Mouse (Mus musculus): ENCODE data around the gene Srf.

Gene Srf

GRCm38 (mm10) chr17:46548741-46549140 is 7.2 kb downstream of the Srf start:
- TF ChIP-seq GATA4 (IDR thresholded peaks at IDR 0.05; ENCODE audit: insufficient replicate concordance, low read length), result no peak

- no peak for TF ChIP-seq GATA4 (IDR thresholded peaks at IDR 0.05; ENCODE audit: insufficient replicate concordance, low read length)
Observed at GRCm38 (mm10) chr17:46547923-46548322, 8.1 kb downstream of the Srf start.

DNA sequence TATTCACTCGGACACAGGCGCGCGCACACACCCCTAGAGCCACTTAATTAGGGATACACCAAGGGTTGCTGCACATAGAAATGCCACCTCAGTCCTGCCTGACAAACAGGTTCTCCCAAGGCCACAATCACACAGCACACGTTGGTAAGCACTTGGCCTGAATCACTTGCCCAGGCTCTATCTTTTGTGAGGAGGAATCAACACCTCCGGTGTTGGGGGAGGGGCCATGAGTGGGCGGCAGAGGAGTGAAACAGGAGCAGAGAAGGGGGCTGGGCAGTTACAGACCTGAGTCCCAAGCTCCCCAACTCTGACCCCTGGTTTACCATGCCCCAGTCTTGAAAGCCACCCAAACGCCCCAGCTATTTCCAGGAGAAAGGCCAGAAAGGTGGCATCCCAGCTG is 9.0 kb downstream of the Srf start:
- no peak for TF ChIP-seq GATA4 (IDR thresholded peaks at IDR 0.05; ENCODE audit: insufficient replicate concordance, low read length)

DNA sequence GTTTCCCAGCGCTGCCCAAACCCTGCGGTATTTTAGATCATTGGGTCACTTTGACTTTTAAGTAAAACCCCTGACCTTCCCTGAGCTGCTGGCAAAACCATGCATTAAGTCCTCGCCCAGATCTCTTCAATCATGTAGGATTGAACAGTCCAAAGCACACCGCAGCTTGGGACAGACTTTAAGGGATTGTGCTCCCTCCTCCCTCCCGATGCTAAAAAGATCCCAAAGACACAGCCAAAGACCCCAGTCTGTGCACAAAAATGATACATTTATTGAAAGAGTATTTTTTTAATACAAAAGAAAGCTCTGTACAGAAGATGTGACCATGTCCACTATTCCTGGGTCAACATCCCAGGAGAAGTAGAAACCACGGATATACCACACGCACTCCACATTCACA is 9.4 kb downstream of the Srf start:
- TF ChIP-seq GATA4 (IDR thresholded peaks at IDR 0.05; ENCODE audit: insufficient replicate concordance, low read length), result no peak

- TF ChIP-seq GATA4 (IDR thresholded peaks at IDR 0.05; ENCODE audit: insufficient replicate concordance, low read length), result no peak; the same call in 1 of the 2 replicates
Observed at GRCm38 (mm10) chr17:46545813-46546564, 10.0 kb downstream of the Srf start, which contains the start of gene Cul9. TSS of gene Cul9 (minus strand) at chr17:46546388.

GRCm38 (mm10) chr17:46543661-46544060 is 12.3 kb downstream of the Srf start:
- TF ChIP-seq GATA4 (IDR thresholded peaks at IDR 0.05; ENCODE audit: insufficient replicate concordance, low read length), result no peak

- no peak for TF ChIP-seq GATA4 (IDR thresholded peaks at IDR 0.05; ENCODE audit: insufficient replicate concordance, low read length)
Observed at GRCm38 (mm10) chr17:46525579-46526307, 30.2 kb downstream of the Srf start.

GRCm38 (mm10) chr17:46525065-46525464 is 30.9 kb downstream of the Srf start:
- no peak for TF ChIP-seq GATA4 (IDR thresholded peaks at IDR 0.05; ENCODE audit: insufficient replicate concordance, low read length)

- no peak for TF ChIP-seq GATA4 (IDR thresholded peaks at IDR 0.05; ENCODE audit: insufficient replicate concordance, low read length)
Observed at GRCm38 (mm10) chr17:46521963-46522668, 33.9 kb downstream of the Srf start.

GRCm38 (mm10) chr17:46521174-46521573 is 34.8 kb downstream of the Srf start:
- TF ChIP-seq GATA4 (IDR thresholded peaks at IDR 0.05; ENCODE audit: insufficient replicate concordance, low read length), result no peak

- TF ChIP-seq GATA4 (IDR thresholded peaks at IDR 0.05; ENCODE audit: insufficient replicate concordance, low read length), result no peak
Observed at GRCm38 (mm10) chr17:46520385-46520979, 35.5 kb downstream of the Srf start.

GRCm38 (mm10) chr17:46519971-46520370 is 36.0 kb downstream of the Srf start:
- no peak for TF ChIP-seq GATA4 (IDR thresholded peaks at IDR 0.05; ENCODE audit: insufficient replicate concordance, low read length)

GRCm38 (mm10) chr17:46513329-46513728 is 42.6 kb downstream of the Srf start:
- no peak for TF ChIP-seq GATA4 (IDR thresholded peaks at IDR 0.05; ENCODE audit: insufficient replicate concordance, low read length)

DNA sequence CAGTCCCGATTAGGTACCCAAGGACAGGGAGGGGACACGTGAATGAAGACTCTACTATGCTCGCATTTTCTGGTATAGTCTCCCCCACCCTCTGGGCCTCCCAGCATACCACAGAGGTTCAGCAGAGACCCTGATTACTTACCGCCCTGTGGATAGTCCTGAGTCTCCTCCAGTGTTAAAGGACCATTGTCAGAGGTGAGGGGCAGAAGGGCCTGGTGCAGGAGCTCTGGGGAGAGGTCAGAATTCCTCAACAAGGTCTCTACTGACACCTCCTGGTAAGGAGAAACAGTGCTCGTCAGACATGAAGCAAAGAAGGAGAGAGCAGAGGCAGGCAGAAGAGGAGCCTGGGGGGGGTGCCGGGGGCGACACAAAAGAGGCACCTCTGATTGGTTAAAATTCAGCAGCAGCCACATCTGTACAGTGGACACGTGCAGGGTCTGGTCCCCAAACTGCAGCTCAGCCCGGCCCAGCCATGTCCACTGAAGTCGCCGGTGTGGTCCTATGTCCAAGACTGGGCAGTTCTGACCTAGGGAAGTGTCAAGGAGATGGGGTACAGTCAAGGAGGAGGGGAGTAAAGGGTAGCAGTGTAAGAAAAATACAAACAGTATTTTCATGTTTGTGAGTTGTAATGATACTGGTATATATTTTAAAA is 44.8 kb downstream of the Srf start:
- TF ChIP-seq GATA4 (IDR thresholded peaks at IDR 0.05; ENCODE audit: insufficient replicate concordance, low read length), result no peak

DNA sequence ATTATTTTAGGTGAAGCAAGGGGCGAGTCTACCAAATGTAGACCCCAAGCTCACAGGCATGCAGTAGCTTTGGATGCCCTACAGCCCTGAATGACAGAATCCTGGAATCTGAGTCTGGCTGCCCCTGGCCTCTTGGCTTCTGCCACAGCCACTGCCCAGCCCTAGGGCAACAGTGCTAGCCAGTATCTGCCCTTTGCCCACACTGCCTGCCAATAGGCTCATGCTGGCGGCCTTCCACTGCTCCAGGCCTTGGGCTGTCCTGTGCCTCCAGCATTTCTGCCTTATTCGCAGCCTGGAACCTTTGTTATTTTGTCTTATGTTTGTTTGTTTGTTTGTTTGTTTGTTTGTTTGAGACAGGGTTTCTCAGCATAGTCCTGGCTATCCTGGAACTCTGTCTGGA is 50.4 kb downstream of the Srf start:
- TF ChIP-seq GATA4 (IDR thresholded peaks at IDR 0.05; ENCODE audit: insufficient replicate concordance, low read length), result no peak

Measured in liver, adult (tissue).